Mouse (Mus musculus): ENCODE data around the gene Gm10147.
"Not testable (repeated sequence)": the region's sequence is repeated elsewhere in the genome, so short reads cannot be mapped to it uniquely, and the experiment has no call there.

- TF ChIP-seq CTCF (IDR thresholded peaks at IDR 0.05; ENCODE audit: borderline replicate concordance, control insufficient read depth, extremely low read depth, insufficient read depth, low read length, poor library complexity); POLR2A (IDR thresholded peaks at IDR 0.05; ENCODE audit: control insufficient read depth, extremely low read depth, insufficient read depth, low read length, poor library complexity): not testable (repeated sequence)
Measured at GRCm38 (mm10) chrX:28607742-28608141, at the start of gene Gm10147.

Data from thymus, adult 2 months (tissue).